Mouse (Mus musculus): ENCODE results near the gene Cdhr3. TPM values are rescaled to one million over a fixed set of nuclear protein-coding genes. Genes with fewer than 3 reads are reported as not detected.

Cdhr3 gene
- total RNA-seq (2021): under 1 TPM in 1 of 2 experiments, not detected in 1; 0.56 TPM
- long read RNA-seq, experiment 1: 0 reads
- long read RNA-seq, experiment 2: 0 reads

GRCm38 (mm10) chr12:33092775-33093174 lies at the start of gene Cdhr3:
TSS of gene Cdhr3 (minus strand) at chr12:33092875.
- DNase-seq (ENCODE audit: low spot score in 2 of 2): no peak

- no peak for DNase-seq (ENCODE audit: low spot score in 2 of 2)
Observed at GRCm38 (mm10) chr12:33139083-33139482, 46.4 kb upstream of the Cdhr3 start.

DNA sequence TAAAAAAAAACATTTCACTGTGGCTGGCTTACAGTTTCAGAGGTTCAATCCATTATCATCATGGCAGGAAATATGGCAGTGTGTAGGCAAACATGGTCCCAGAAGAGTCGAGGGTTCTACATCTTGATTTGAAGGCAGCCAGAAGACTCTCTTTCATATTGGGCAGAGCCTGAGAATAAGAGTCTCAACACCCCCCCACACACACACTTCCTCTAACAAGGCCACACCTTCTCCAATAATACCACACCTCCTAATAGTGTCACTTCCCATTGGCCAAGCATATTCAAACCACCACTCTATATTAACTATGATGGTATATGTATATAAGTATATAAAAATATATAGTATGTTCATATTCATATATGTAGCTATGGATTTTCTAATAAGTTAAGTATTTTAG lies 45.2 kb upstream of the Cdhr3 start:
- no peak for DNase-seq (ENCODE audit: low spot score in 2 of 2)

DNA sequence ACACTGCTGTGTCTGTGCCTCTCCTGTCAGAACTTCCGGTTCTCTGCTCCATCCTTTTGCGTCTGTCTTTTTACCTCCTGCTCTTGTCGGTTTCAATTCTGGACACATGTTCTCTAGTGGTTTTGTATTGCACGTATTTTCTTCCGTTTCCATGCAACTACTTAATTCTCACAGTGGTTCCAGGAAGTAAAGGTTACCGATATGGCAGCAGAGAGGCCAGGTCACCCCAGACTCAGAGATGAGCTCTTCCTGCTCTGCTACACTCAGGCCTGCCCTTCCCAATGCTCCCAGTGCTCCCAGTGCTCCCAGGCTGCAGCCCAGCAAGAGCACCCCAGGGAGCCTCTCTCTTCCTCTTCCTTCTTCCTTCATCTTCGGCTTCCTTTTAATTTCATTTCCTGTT lies 39.1 kb upstream of the Cdhr3 start:
- DNase-seq (ENCODE audit: low spot score in 2 of 2): no peak

- DNase-seq (ENCODE audit: low spot score in 2 of 2): no peak
Observed at GRCm38 (mm10) chr12:33130401-33130800, 37.7 kb upstream of the Cdhr3 start.

DNA sequence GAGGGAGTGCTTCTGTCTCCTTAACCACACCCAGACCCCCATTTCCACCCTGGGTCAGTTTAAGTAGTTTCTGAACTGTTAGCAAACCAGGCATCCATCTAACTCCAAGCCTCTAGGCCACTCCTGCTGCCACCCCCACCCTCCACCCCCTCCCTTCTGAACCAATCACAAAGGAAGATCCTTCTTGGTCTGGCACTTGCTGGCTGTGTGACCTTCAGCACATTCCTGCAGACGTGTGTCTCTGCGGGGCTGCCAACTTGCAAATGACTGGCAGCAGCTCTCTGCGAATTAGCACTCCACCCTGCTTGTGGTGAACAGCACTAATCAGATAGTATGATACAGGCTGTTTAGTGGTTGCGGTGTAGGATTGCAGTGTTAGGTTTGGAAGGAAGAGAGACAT lies 36.7 kb upstream of the Cdhr3 start:
- no peak for DNase-seq (ENCODE audit: low spot score in 2 of 2)

DNA sequence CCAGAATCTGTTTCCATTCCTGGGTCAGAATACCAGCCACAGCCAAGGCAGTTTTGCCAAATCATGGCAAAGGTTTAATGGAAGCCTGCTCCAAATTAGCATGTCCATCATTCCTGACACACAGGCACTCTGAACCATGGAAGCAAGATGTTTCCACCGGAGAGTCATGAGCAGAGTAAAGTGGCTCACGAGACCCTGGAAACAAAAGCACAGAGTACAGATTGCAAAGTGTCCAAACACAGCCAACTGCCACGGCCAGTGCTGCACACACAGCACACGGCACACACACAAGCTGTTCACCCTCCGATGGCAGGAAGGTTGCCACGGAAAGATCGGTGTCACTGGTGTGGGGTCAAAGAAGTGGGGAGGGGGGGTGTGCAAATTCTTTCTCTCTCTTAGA lies 36.0 kb upstream of the Cdhr3 start:
- DNase-seq (ENCODE audit: low spot score in 2 of 2): no peak

DNA sequence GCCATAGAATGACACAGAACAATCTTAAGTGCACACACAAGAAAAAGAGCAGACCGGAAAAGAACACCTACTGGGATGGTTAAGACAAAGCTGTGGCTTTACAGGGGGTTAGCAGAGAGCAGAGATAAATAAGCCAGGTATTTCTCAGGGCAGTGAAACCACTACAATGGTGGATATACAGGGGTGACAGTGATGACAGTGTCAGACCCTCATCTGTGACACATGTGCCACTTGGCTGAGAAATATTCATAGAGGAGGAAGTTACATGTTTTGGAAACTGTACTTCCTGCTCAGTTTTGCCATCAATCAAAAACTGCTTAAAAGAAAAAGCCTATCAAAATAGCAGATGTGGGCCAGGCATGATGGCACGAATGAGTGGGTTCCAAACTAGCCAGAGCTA lies 35.4 kb upstream of the Cdhr3 start:
- no peak for DNase-seq (ENCODE audit: low spot score in 2 of 2)

DNA sequence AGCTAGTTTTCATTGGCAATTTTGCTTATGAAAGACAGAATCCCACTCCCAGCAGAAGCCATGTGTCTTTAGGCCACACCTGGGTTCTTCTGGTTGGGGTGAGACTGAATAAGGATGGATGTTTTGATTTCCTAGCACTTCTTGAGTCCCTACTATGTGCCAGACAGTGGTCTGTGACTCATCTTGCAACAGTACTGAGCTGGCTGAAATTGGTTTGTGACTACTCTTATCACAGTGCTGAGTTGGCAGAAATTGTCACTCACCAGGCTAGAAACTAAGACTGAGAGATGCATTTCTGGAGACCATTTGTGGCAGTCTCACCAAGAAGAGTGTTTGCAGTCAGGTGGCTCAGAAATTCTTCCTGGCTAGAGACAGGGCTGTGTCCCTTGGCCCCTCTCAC lies 33.6 kb upstream of the Cdhr3 start:
- DNase-seq (ENCODE audit: low spot score in 2 of 2): no peak

- DNase-seq (ENCODE audit: low spot score in 2 of 2): no peak
Observed at GRCm38 (mm10) chr12:33125594-33126227, 33.0 kb upstream of the Cdhr3 start.

GRCm38 (mm10) chr12:33118624-33119301 lies 26.1 kb upstream of the Cdhr3 start:
- DNase-seq (ENCODE audit: low spot score in 2 of 2): no peak

DNA sequence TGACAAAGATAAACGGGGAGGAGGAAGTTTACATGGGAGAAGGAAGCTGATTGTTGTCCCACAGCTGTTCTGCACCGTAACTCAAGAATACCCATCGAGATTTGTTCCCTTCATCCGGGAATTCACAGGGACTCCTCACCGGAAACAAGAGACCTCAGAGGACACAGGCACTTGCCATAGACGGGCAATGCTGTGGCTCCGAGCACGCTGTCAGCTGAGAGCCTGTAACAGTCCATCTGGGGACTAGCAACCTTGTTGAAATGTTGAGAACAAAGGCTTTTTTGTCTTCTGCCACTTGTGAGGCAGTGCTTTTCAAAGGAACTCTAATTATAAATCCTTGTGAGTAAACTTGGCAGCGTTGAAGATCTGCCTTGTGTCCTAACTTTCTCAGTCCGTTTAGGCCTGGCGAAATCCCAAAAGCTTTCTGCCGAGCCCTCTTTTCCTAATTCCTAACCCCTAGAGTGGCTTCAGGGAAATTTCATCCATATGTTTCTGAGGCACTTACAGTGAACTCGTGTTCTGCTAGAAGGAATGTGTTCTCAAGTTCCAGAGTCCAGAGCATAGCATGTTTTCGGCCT lies 18.3 kb upstream of the Cdhr3 start:
- DNase-seq (ENCODE audit: low spot score in 2 of 2): no peak

GRCm38 (mm10) chr12:33109531-33109930 lies 16.9 kb upstream of the Cdhr3 start:
- no peak for DNase-seq (ENCODE audit: low spot score in 2 of 2)

- no peak for DNase-seq (ENCODE audit: low spot score in 2 of 2)
Observed at GRCm38 (mm10) chr12:33106438-33107167, 13.9 kb upstream of the Cdhr3 start.

DNA sequence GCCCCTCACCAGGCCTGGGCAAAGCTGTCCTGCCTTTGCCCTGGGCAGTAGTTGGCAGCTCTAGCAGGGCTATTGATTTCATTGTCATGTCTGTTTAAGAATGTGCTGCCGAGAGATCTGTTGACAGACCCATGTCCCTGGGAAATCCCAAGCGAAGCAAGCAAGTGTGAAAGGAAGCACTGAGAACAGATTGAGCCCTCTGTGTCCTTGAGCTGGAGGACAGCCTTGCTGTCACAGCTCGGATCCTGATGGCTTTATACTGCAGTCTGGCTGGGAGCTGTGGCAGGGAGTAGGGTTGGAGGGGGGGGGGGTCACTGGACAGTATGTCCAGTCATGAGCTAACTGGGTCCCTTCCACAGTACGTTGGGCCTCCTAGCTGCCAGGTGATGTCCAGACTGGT lies 13.0 kb upstream of the Cdhr3 start:
- DNase-seq (ENCODE audit: low spot score in 2 of 2): no peak

GRCm38 (mm10) chr12:33102342-33103115 lies 9.9 kb upstream of the Cdhr3 start:
- no peak for DNase-seq (ENCODE audit: low spot score in 2 of 2)

DNA sequence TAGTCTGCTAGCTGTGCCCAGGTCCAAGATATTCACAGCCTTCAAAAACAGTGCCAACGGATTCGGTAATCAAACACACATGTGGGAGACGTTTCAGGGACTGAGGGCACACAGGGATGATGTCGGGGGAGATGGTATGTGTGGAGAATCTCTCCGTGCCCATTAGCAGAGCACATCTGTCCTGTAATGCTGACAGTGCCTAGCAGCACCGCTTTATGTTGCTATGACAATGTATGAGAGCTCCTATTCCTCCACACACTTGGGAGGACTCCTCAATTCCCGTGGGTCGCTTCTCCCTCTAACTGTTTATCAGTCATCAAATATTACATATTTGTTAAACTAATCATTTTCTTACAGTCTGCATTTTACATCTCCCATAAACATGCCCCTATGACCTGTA lies 9.0 kb upstream of the Cdhr3 start:
- no peak for DNase-seq (ENCODE audit: low spot score in 2 of 2)

DNA sequence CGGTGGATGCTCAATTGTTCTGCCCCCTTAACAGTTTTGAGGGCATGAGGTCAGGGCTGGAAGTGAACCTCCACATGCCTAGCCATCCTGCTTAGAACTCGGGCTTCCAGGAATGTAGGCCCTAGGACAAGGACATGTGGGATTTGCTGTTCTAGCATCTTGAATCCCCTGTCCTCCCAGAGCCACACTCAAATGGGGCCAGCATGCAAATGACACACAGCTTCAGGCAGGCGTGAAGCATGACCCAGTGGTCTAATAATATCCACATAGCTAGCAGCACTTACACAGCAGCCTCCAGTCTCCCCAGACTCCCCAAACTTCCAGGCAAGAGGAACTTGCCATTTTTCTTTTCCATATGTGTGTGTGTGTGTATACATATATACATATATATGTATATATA lies 3.3 kb upstream of the Cdhr3 start:
- no peak for DNase-seq (ENCODE audit: low spot score in 2 of 2)

GRCm38 (mm10) chr12:33092196-33092595 lies 479 bp downstream of the Cdhr3 start:
- DNase-seq (ENCODE audit: low spot score in 2 of 2): no peak

- no peak for DNase-seq (ENCODE audit: low spot score in 2 of 2)
Observed at GRCm38 (mm10) chr12:33086151-33086550, 6.5 kb downstream of the Cdhr3 start.

GRCm38 (mm10) chr12:33084683-33085082 lies 8.0 kb downstream of the Cdhr3 start:
- DNase-seq (ENCODE audit: low spot score in 2 of 2): no peak
